Mouse (Mus musculus) myocyte (in vitro differentiated cells): ENCODE measurements around the gene Fgf7. TPM values are rescaled to one million over a fixed set of nuclear protein-coding genes. Genes with fewer than 3 reads are reported as not detected.

Source experiments
- H3K27me3 ChIP-seq: one replicate; pipeline ENCODE4 v1.6.1; 2011; ENCODE audit not compliant: control insufficient read depth, insufficient read depth, insufficient read length
- H3K36me3 ChIP-seq: one replicate; pipeline ENCODE4 v1.6.1; 2011; ENCODE audit not compliant: control insufficient read depth, insufficient read depth
- H3K4me2 ChIP-seq: one replicate; pipeline ENCODE4 v1.6.1; 2011; ENCODE audit warnings: low read depth, control low read depth
- H3K4me3 ChIP-seq: one replicate; pipeline ENCODE4 v1.5.1; 2011; ENCODE audit warnings: mild to moderate bottlenecking, control low read depth, moderate library complexity
- H3K79me2 ChIP-seq: one replicate; pipeline ENCODE4 v1.6.1; 2011; ENCODE audit not compliant: control insufficient read depth, insufficient read depth
- H3ac ChIP-seq: one replicate; pipeline ENCODE4 v1.6.1; 2011; ENCODE audit not compliant: control insufficient read depth, insufficient read length
- CEBPB ChIP-seq: IDR thresholded peaks from 2 replicates; pipeline ENCODE4 v1.6.1; 2011; ENCODE audit warnings: mild to moderate bottlenecking, moderate library complexity; ENCODE audit not compliant: poor library complexity, insufficient read depth, severe bottlenecking
- E2F4 ChIP-seq: IDR thresholded peaks from one replicate; pipeline ENCODE4 v1.6.1; 2011; ENCODE audit warnings: mild to moderate bottlenecking, control low read depth, moderate library complexity; ENCODE audit not compliant: insufficient read depth
- MAX ChIP-seq: IDR thresholded peaks from one replicate; pipeline ENCODE4 v1.6.1; 2011; ENCODE audit warnings: low read depth, mild to moderate bottlenecking, control low read depth
- MYOD1 ChIP-seq, 3 experiments: IDR thresholded peaks; one replicate each; pipeline ENCODE4 v1.6.1; 2011; ENCODE audit warnings: control low read depth in 2 of 3, low read depth in 2 of 3, mild to moderate bottlenecking in 2 of 3, moderate library complexity in 1 of 3; ENCODE audit not compliant: insufficient read length in 2 of 3, control insufficient read depth in 1 of 3
- MYOG ChIP-seq, 3 experiments: IDR thresholded peaks; one replicate each; pipeline ENCODE4 v1.6.1; 2011; ENCODE audit warnings: control low read depth in 2 of 3, low read depth in 2 of 3, mild to moderate bottlenecking in 2 of 3; ENCODE audit not compliant: insufficient read length in 2 of 3, control insufficient read depth in 1 of 3, insufficient read depth in 1 of 3
- POLR2A ChIP-seq: IDR thresholded peaks from one replicate; pipeline ENCODE4 v1.6.1; 2011; ENCODE audit warnings: low read depth, mild to moderate bottlenecking, control low read depth, moderate library complexity; ENCODE audit not compliant: insufficient read length
- POLR2AphosphoS2 ChIP-seq: IDR thresholded peaks from one replicate; pipeline ENCODE4 v1.6.1; 2011; ENCODE audit warnings: low read depth, control low read depth; ENCODE audit not compliant: insufficient read length
- REST ChIP-seq: IDR thresholded peaks from one replicate; pipeline ENCODE4 v1.6.1; 2011; ENCODE audit warnings: mild to moderate bottlenecking, control low read depth, moderate library complexity; ENCODE audit not compliant: insufficient read depth, insufficient read length
- SRF ChIP-seq: IDR thresholded peaks from one replicate; pipeline ENCODE4 v1.6.1; 2011; ENCODE audit warnings: low read depth; ENCODE audit not compliant: control insufficient read depth, insufficient read length
- TCF12 ChIP-seq: IDR thresholded peaks from one replicate; pipeline ENCODE4 v1.6.1; 2011; ENCODE audit warnings: mild to moderate bottlenecking, control low read depth; ENCODE audit not compliant: poor library complexity, insufficient read depth, severe bottlenecking
- TCF3 ChIP-seq: IDR thresholded peaks from one replicate; pipeline ENCODE4 v1.6.1; 2011; ENCODE audit warnings: low read depth, control low read depth; ENCODE audit not compliant: insufficient read length
- USF1 ChIP-seq: IDR thresholded peaks from one replicate; pipeline ENCODE4 v1.6.1; 2011; ENCODE audit warnings: low read depth, mild to moderate bottlenecking, control low read depth, moderate library complexity
- polyA plus RNA-seq: library from polyadenylated mRNA; unstranded; fragments of >200 nt; fragmentation: generic; extraction: Trizol; gene quantifications from one replicate; pipeline ENCODE4 v1.2.1, GENCODE M21; 2012; ENCODE audit warnings: missing spikeins

The Fgf7 gene
- polyA plus RNA-seq, result 2.4 TPM

DNA sequence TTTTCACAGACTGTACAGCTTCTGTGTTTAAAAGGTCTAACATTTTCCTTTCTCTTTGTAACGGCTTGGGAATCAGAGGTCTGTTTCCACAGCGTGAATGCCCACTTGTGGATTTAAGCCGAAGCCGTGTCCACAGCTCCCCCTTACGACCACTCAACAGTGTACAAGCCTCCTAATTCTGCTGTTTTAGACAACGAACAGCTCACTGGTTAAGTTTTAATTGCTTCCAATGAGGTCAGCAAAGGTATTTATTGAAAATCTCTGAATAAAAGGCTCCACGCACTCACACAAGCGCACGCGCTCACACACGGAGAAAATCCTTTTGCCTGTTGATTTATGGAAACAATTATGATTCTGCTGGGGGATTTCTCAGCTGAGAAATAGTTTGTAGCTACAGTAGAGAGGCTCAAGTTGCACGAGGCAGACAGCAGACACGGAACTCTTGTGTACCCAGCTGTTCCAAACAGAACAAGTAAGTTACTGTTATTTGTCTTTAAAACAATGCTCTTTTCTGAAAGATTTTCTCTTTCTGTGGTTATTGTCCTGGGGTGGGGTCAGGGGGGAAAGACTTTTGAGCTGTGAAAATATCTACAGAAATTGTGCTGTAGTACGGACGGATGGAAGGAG is at the start of gene Fgf7:
Fgf7 (plus strand) TSS at position 280 of the 627 bp plus-strand sequence.
- Histone ChIP-seq H3K79me2 (no peaks in the 10 kb centered on the region), H3K36me3 (no peaks in the 10 kb centered on the region), H3K4me3 (peak within 1 kb of the TSS; percentile 13), H3K4me2 (peak within 1 kb of the TSS; percentile 71), H3ac (no peak within 1 kb of the TSS), H3K27me3 (no peaks in the 10 kb centered on the region)
- no peak for TF ChIP-seq REST
- TF ChIP-seq TCF3, result no peak
- peak in 2 of 3 experiments; percentile 47 to 65 for TF ChIP-seq MYOD1 (IDR thresholded peaks at IDR 0.05; ENCODE audit: control insufficient read depth in 1 of 3, insufficient read length in 2 of 3, low read depth in 2 of 3)
- no peak for TF ChIP-seq POLR2AphosphoS2
- TF ChIP-seq MAX, result no peak
- no peak for TF ChIP-seq USF1
- TF ChIP-seq TCF12, result no peak

GRCm38 (mm10) chr2:126002291-126002690 is 32.2 kb upstream of the Fgf7 start:
- H3K4me3 ChIP-seq, result no peak overlapping the region
- no peaks in the 10 kb centered on the region for H3K27me3 ChIP-seq
- TF ChIP-seq POLR2A, result no peak
- no peak for TF ChIP-seq E2F4
- no peak for TF ChIP-seq MAX
- no peak for TF ChIP-seq CEBPB
- TF ChIP-seq USF1, result no peak
- TF ChIP-seq TCF3, result no peak
- no peak for TF ChIP-seq MYOG (IDR thresholded peaks at IDR 0.05; ENCODE audit: control insufficient read depth in 1 of 3, insufficient read depth in 1 of 3, insufficient read length in 2 of 3, low read depth in 2 of 3)
- no peak for TF ChIP-seq TCF12
- no peak for TF ChIP-seq MYOD1 (IDR thresholded peaks at IDR 0.05; ENCODE audit: control insufficient read depth in 1 of 3, insufficient read length in 2 of 3, low read depth in 2 of 3)
- no peak for TF ChIP-seq SRF
- TF ChIP-seq REST, result no peak
- no peak for TF ChIP-seq POLR2AphosphoS2
- H3ac ChIP-seq, result no peak overlapping the region
- no peak overlapping the region for H3K4me2 ChIP-seq
- no peaks in the 10 kb centered on the region for H3K36me3 ChIP-seq
- no peaks in the 10 kb centered on the region for H3K79me2 ChIP-seq

DNA sequence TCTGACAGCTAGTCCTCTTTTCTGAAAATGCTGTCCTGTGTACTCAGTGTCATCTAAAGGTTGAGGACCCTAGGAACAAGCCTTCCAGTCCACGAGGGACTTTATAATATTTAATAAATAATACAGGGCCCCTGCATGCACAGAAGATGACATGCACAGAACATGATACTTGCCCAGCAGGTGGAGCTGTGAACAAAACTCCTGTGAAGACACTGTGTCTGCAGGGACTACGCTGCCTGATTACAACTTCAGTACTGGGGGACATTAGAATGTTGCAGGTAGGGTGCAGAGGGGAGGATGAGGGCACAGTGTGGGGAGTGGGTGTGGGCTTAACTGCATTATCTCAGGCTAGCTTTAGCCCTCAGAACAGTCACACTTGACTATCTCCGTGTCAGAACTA is 28.4 kb upstream of the Fgf7 start:
- no peak overlapping the region for H3K4me3 ChIP-seq
- H3K27me3 ChIP-seq, result no peaks in the 10 kb centered on the region
- no peak overlapping the region for H3K4me2 ChIP-seq
- no peak overlapping the region for H3ac ChIP-seq
- TF ChIP-seq MYOD1 (IDR thresholded peaks at IDR 0.05; ENCODE audit: control insufficient read depth in 1 of 3, insufficient read length in 2 of 3, low read depth in 2 of 3) (no peak), MYOG (IDR thresholded peaks at IDR 0.05; ENCODE audit: control insufficient read depth in 1 of 3, insufficient read depth in 1 of 3, insufficient read length in 2 of 3, low read depth in 2 of 3) (no peak), REST (no peak), TCF3 (no peak), USF1 (no peak), E2F4 (no peak), SRF (no peak), POLR2AphosphoS2 (no peak), CEBPB (no peak), MAX (no peak), TCF12 (no peak)
- H3K36me3 ChIP-seq, result no peaks in the 10 kb centered on the region
- no peaks in the 10 kb centered on the region for H3K79me2 ChIP-seq

DNA sequence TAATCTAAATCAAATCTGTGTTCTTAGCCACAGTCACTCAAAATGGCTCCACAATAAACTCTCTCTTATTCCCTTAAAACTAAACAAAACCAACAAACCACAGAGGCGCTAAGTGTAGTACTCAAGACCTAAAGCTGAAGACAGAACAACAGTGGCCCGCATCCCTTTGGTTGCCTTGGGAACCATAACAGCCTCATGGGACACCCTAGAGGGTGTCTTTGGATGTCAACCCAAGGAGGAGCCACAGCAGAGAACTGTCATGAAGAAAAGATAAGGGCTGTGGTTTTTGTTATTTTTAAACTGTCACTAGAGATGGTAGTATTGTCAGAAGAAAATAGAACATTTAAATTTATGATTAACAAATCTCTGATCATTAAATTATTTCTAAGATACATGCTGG is 27.7 kb upstream of the Fgf7 start:
- Histone ChIP-seq H3K27me3 (no peaks in the 10 kb centered on the region), H3K36me3 (no peaks in the 10 kb centered on the region), H3ac (no peak overlapping the region), H3K79me2 (no peaks in the 10 kb centered on the region), H3K4me3 (no peak overlapping the region), H3K4me2 (no peak overlapping the region)
- TF ChIP-seq MYOG (IDR thresholded peaks at IDR 0.05; ENCODE audit: control insufficient read depth in 1 of 3, insufficient read depth in 1 of 3, insufficient read length in 2 of 3, low read depth in 2 of 3) (no peak), E2F4 (no peak), SRF (no peak), POLR2A (no peak), TCF12 (no peak), REST (no peak), CEBPB (no peak), USF1 (no peak), POLR2AphosphoS2 (no peak), MYOD1 (IDR thresholded peaks at IDR 0.05; ENCODE audit: control insufficient read depth in 1 of 3, insufficient read length in 2 of 3, low read depth in 2 of 3) (no peak), MAX (no peak), TCF3 (no peak)

DNA sequence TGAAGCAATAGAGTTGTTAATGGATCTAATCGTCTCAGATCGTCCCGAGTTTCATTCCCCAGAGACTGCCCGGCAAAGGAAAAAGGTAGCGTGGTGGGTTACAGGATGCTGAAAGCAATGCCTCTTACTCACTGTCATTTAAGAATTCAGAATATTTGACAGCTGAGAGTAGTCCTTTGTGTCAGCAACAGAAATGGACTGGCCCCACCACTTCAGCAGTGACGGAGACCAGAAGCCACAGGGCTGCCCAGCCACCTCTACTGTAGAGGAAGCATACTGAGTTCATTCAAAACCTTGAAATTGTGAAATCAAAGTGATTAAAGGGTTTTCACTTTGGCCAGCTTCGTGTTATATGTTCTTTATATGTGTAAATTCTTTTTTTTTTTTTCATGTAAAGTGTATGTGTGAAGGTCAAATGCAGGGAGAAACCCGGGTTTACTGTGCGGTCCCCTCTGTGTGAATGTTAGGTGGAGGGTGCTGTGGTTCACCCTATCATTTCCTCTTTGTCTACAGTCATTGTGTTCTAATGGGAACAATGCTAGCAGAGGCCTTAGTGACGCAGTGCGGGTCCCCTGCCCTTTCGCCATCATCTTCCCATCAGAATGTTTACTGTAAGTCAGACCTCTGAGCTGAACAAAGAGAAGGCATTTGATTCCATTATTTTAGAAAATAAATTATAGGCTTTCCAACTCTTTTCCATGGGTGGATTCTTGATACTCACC is 19.3 kb upstream of the Fgf7 start:
- Histone ChIP-seq H3K27me3 (no peaks in the 10 kb centered on the region), H3K79me2 (no peaks in the 10 kb centered on the region), H3K4me2 (no peak overlapping the region), H3K36me3 (no peaks in the 10 kb centered on the region), H3ac (no peak overlapping the region), H3K4me3 (no peak overlapping the region)
- TF ChIP-seq USF1 (no peak), MYOG (IDR thresholded peaks at IDR 0.05; ENCODE audit: control insufficient read depth in 1 of 3, insufficient read depth in 1 of 3, insufficient read length in 2 of 3, low read depth in 2 of 3) (no peak), E2F4 (no peak), REST (no peak), POLR2AphosphoS2 (no peak), TCF12 (no peak), MYOD1 (IDR thresholded peaks at IDR 0.05; ENCODE audit: control insufficient read depth in 1 of 3, insufficient read length in 2 of 3, low read depth in 2 of 3) (no peak), MAX (no peak), CEBPB (no peak), TCF3 (no peak), SRF (no peak), POLR2A (no peak)
